Mouse (Mus musculus): Measurements from ENCODE around the gene Th.

The Th gene

GRCm38 (mm10) chr7:142902931-142903330 is 28.0 kb downstream of the Th start:
- DNase-seq (ENCODE audit: inconsistent age in 2 of 2, low spot score in 1 of 2), result no peak

- no peak for DNase-seq (ENCODE audit: inconsistent age in 2 of 2, low spot score in 1 of 2)
Observed at GRCm38 (mm10) chr7:142901774-142902173, 29.2 kb downstream of the Th start.

- DNase-seq (ENCODE audit: inconsistent age in 2 of 2, low spot score in 1 of 2), result peak; percentile 68
Observed at GRCm38 (mm10) chr7:142899872-142900271, 31.1 kb downstream of the Th start.

- no peak for DNase-seq (ENCODE audit: inconsistent age in 2 of 2, low spot score in 1 of 2)
Observed at GRCm38 (mm10) chr7:142897471-142897870, 33.5 kb downstream of the Th start.

GRCm38 (mm10) chr7:142895901-142896665 is 34.8 kb downstream of the Th start:
- DNase-seq (ENCODE audit: inconsistent age in 2 of 2, low spot score in 1 of 2), result no peak

- DNase-seq (ENCODE audit: inconsistent age in 2 of 2, low spot score in 1 of 2), result no peak
Observed at GRCm38 (mm10) chr7:142895223-142895840, 35.6 kb downstream of the Th start.

GRCm38 (mm10) chr7:142894669-142895068 is 36.3 kb downstream of the Th start:
- peak; percentile 75 to 94 for DNase-seq (ENCODE audit: inconsistent age in 2 of 2, low spot score in 1 of 2)

GRCm38 (mm10) chr7:142893721-142894639 is 36.9 kb downstream of the Th start:
- peak in 1 of 2 experiments; percentile 46 for DNase-seq (ENCODE audit: inconsistent age in 2 of 2, low spot score in 1 of 2)

- DNase-seq (ENCODE audit: inconsistent age in 2 of 2, low spot score in 1 of 2), result no peak
Observed at GRCm38 (mm10) chr7:142893296-142893695, 37.6 kb downstream of the Th start.

GRCm38 (mm10) chr7:142869419-142870163 is 61.3 kb downstream of the Th start:
- no peak for DNase-seq (ENCODE audit: inconsistent age in 2 of 2, low spot score in 1 of 2)

GRCm38 (mm10) chr7:142850681-142851080 is 80.2 kb downstream of the Th start:
- peak; percentile 17 to 70 for DNase-seq (ENCODE audit: inconsistent age in 2 of 2, low spot score in 1 of 2)
